Mouse (Mus musculus) cerebellum, adult 11 months (tissue): ENCODE measurements at regions not wholly inside any gene's neighbourhood (a gene's known extent, or its start where the extent isn't known, plus 50 kb on each side); places are given as distances from the start of the nearest gene placed in this dataset.

Source experiments
- DNase-seq: peaks from one replicate; pipeline ENCODE4 v3.0.0; 2022

- no peak for DNase-seq
These were observed 590.5 kb upstream of the Nrg3 start for GRCm38 (mm10) chr14:40063371-40063770.

- no peak for DNase-seq
These were observed 569.0 kb upstream of the Nrg3 start for GRCm38 (mm10) chr14:40041879-40042278.

GRCm38 (mm10) chr14:40036173-40036572 lies 563.3 kb upstream of the Nrg3 start:
- DNase-seq = no peak

- DNase-seq = peak; percentile 1
These were observed 542.4 kb upstream of the Nrg3 start for GRCm38 (mm10) chr14:40015261-40015660.

GRCm38 (mm10) chr14:40014646-40015045 lies 541.8 kb upstream of the Nrg3 start:
- no peak for DNase-seq

GRCm38 (mm10) chr14:40009781-40010551 lies 537.1 kb upstream of the Nrg3 start:
- DNase-seq = no peak
